Mouse (Mus musculus) MN1 (cell line): ENCODE measurements around the gene Kmt2d.

Experiments
- DNase-seq: peaks from one replicate; pipeline ENCODE4 v3.0.0-alpha.2; 2016; ENCODE audit warnings: low spot score

Gene Kmt2d

DNA sequence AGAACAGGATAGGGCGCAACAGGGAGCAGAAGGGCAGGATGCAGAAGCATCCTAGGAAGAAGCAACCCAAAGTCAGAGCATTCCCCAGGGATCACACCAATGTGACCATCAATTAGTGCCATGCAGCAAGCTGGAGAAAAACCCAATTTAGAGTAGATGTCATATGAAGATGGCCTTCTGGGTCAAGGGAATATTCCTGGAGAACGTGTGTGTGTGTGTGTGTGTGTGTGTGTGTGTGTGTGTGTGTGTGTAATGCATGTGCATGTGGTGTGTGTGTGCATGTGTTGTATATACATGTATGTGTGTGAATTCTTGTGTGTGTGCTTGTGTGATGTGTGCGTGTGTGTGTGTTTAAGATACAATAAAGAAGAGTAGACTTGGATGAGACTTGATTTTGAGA is 72.1 kb downstream of the Kmt2d start:
- DNase-seq: peak; percentile 46

DNA sequence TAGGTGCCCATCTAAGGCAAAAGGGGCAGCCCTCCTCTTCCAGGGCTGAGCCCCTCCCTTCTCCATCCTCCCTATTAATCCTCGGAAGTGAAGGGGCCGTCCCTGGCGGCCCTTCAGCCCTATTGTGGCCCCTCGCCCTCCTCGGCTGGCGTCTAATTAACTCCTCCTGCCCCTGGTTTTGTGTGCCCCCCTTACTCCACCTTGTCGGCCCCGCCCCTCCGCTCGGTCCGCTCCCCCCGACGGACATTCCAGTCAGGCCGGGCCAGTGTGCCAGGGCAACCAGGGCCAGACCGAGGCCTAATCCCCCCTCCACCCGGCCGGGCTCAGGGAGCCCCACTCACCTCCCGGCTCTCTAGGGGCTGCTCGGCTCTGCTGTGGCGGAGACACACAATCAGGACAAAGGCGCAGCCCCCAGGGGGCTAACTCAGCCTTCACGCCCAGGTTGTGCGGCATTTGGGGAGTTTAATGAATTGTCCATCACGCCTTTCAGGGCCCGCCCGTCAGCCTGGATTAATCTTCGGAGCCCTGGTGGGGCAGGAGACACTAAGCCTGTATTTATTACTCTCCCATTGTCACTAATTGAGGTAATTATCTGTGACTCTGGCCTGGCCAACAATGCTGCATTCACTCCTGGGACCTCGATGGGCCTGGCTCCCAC is 73.0 kb downstream of the Kmt2d start:
- DNase-seq: peak; percentile 49

DNA sequence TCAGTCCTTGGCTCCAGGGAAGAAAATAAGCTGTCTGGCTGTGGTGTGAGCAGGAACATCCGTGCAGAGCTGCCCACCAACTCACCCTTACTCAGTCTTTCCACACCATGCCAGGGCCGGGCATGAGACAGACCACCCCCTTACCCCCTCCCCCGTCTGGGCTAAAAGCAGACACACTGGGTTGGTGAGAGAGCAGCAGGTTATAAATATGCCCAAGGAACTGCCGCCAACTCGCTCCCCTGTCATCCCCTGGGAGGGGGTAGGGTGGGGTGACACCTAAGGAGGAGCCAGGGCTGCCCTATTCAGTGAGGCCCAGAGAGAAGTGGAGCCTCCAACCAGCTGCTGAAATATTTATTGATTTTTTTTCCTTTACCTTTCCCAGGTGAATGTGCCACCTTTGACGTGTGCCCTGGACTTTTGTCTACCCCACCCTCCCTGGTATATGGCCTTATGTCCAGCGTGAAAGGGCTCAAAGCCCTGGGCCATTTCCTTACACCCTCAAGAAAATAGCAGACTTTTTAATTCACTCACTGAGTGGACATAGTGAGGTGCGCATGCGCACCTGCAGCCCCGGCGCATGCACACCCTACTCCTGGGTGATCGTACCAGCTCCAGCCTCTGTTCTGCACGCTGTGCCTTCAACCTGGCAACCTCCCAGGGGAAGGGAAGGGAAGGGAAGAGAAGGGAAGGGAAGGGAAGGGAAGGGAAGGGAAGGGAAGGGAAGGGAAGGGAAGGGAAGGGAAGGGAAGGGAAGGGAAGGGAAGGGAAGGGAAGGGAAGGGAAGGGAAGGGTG is 74.0 kb downstream of the Kmt2d start:
- peak; percentile 64 for DNase-seq

DNA sequence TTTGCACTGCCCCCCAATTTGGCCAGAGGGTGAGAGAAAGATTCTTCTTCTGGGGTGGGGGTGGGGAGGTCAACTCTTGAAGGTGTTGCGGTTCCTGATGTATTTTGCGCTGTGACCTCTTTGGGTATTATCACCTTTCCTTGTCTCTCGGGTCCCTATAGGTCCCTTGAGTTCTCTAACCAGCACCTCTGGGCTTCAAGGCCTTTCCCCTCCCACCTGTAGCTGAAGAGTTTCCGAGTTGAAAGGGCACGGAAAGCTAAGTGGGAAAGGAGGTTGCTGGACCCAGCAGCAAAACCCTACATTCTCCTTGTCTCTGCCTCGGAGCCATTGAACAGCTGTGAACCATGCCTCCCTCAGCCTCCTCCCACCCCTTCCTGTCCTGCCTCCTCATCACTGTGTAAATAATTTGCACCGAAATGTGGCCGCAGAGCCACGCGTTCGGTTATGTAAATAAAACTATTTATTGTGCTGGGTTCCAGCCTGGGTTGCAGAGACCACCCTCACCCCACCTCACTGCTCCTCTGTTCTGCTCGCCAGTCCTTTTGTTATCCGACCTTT is 77.8 kb downstream of the Kmt2d start:
- DNase-seq: no peak

DNA sequence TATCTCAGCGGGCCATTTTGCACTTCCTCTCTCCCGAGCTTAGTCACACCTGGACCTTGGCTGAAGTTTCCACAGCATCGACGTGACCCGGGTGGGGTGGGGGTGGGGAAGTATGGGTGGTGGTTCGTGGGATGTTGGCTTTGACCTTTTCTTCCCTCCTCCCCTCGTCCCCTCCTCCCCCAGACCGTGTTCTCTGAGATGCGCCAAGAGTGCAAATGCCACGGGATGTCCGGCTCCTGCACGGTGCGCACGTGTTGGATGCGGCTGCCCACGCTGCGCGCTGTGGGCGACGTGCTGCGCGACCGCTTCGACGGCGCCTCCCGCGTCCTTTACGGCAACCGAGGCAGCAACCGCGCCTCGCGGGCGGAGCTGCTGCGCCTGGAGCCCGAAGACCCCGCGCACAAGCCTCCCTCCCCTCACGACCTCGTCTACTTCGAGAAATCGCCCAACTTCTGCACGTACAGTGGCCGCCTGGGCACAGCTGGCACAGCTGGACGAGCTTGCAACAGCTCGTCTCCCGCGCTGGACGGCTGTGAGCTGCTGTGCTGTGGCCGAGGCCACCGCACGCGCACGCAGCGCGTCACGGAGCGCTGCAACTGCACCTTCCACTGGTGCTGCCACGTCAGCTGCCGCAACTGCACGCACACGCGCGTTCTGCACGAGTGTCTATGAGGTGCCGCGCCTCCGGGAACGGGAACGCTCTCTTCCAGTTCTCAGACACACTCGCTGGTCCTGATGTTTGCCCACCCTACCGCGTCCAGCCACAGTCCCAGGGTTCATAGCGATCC is 78.6 kb downstream of the Kmt2d start:
- DNase-seq: no peak

DNA sequence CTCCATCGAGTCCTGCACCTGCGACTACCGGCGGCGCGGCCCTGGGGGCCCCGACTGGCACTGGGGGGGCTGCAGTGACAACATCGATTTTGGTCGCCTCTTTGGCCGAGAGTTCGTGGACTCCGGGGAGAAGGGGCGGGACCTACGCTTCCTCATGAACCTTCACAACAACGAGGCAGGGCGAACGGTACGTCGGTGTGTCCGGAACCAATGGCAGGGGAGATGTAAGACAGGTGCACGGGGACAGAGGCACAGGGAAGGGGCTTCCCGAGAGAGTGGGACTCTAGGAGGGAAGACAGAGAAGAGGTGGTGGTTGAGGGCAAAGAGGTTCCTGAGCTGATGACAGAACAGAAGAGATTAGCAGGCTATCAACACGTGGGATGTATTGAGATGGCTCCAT is 79.2 kb downstream of the Kmt2d start:
- DNase-seq: no peak

DNA sequence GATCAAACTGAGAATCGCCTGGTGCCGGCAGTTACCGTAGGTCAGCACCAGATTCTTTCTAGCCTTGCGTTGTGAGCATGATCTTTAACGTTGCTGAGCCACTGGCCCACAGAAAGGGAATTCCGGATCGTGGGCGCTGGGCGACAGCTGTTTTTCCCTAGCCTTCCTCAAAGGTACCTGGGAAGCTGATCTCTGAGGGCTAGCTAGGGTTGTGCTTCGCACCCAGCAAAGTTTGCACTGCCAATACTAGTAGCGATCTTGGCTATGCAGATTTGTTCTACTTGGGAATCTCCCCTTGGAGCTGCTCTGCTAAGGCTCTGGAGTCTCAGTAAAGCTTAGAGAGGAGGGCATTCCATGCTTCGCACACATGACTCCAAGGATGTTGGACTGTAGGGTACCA is 79.8 kb downstream of the Kmt2d start:
- DNase-seq: no peak

DNA sequence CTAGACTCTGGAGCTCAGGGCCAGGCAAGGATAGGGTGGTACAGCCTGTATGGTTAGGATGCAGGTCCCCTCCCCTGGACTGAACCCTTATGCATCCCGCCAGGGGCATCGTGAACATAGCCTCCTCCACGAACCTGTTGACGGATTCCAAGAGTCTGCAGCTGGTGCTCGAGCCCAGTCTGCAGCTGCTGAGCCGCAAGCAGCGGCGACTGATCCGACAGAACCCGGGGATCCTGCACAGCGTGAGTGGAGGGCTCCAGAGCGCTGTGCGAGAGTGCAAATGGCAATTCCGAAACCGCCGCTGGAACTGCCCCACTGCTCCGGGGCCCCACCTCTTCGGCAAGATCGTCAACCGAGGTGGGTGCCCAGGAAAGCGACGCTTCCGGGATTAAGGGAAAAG is 80.2 kb downstream of the Kmt2d start:
- no peak for DNase-seq

DNA sequence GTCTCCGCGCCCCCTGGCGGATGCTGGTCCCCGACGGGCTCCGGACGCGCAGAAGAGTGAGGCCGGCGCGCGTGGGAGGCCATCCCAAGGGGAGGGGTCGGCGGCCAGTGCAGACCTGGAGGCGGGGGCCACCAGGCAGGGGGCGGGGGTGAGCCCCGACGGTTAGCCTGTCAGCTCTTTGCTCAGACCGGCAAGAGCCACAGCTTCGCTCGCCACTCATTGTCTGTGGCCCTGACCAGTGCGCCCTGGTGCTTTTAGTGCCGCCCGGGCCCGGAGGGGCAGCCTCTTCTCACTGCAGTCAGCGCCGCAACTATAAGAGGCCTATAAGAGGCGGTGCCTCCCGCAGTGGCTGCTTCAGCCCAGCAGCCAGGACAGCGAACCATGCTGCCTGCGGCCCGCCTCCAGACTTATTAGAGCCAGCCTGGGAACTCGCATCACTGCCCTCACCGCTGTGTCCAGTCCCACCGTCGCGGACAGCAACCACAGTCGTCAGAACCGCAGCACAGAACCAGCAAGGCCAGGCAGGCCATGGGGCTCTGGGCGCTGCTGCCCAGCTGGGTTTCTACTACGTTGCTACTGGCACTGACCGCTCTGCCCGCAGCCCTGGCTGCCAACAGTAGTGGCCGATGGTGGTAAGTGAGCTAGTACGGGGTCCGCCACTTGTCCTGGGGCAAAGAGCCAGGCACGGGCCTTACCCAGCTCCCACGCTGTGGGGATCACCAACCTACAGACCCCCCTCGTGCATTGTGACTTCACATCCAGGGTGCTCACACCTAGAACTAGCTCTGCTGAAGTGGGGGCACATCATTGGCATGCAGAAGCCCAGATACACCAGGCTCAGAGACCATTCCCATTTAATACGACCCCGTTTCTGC is 81.1 kb downstream of the Kmt2d start, which contains the start of gene Wnt1:
TSS of gene Wnt1 (plus strand) at position 197 of the 875 bp plus-strand sequence.
- DNase-seq: peak; percentile 86

DNA sequence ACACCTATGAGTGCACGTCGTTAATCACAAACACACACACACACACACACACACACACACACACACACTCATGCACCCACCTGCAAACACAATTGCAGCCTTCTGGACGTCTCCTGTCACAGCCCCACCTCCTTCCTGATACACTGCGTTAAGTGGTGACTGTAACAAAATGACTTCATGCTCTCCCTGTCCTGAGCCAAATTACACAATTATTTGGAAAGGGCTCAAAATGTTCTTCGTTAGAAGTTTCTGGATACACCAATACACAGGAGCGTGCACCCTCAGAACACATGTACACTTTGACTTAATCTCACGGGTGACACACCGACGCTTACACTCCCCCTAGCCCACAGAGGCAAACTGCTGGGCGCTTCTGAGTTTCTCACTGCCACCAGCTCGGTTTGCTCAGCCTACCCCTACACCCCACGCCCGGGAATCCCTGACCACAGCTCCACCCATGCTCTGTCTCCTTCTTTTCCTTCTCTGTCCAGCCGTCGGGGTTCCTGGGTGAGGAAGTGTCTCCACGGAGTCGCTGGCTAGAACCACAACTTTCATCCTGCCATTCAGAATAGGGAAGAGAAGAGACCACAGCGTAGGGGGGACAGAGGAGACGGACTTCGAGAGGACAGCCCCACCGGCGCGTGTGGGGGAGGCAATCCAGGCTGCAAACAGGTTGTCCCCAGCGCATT is 81.9 kb downstream of the Kmt2d start:
- no peak for DNase-seq

DNA sequence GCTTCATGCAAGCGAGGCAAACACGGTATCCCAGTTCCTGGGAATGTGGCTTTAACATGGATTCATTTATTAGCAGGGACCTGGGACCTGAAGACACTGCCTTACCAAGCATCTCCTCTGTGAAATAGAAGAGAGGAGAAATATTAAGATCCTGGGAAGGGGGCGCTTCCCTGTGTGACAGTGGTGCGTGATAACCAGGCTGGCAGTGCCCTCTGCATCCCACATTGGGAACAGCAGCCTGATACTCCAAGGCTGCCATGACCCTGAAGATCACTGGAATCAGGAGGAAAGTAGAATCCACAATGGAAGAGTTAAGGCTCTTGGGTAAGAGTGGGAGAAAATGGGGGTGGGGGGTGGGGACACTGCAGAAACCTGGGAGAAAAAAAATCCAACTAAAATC is 83.1 kb downstream of the Kmt2d start:
- DNase-seq: peak; percentile 76

DNA sequence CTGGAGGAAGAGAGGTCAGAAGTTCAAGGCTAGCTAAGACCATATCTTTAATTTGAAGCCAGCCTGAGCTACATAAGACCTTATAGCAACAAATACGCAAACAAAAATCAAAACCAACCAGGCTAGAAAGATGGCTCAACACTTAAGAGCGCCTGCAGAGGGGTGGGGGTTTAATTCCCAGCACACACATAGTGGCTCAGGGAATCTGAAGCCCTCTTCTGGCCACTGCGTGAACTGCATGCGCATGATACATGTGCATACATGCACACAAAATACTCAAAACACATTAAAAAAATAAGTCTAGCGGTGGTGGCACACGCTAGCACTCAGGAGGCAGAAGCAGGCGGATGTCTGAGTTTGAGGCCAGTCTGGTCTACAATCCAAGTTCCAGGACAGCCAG is 85.3 kb downstream of the Kmt2d start:
- DNase-seq: no peak
